Mouse (Mus musculus): Measurements from ENCODE around the gene Fam160b1. TPM values are rescaled to one million over a fixed set of nuclear protein-coding genes. Genes with fewer than 3 reads are reported as not detected.

Gene Fam160b1
- polyA plus RNA-seq, 1 experiment from 2014 or later = 6.0 TPM

GRCm38 (mm10) chr19:57358836-57359598 is 1.5 kb upstream of the Fam160b1 start:
- Histone ChIP-seq H3K9ac (peak overlapping the region; percentile 58), H3K9me3 (replicated peaks) (no peaks in the 10 kb centered on the region), H3K4me2 (peak overlapping the region; percentile 91), H3K4me3 (replicated peaks) (peak overlapping the region; percentile 94), H3K27me3 (no peaks in the 10 kb centered on the region), H3K27ac (replicated peaks) (peak overlapping the region; percentile 54), H3K36me3 (replicated peaks) (no peaks in the 10 kb centered on the region), H3K4me1 (replicated peaks) (peaks cover 76% of the 10 kb centered on the region)
- no peak for ATAC-seq (ENCODE audit: insufficient read depth)
- 62% methylated on average over 20 of the region's 20 CpGs for WGBS (ENCODE audit: insufficient replicate concordance)

GRCm38 (mm10) chr19:57359701-57360326 is 666 bp upstream of the Fam160b1 start:
- no peaks in the 10 kb centered on the region for H3K36me3 ChIP-seq (replicated peaks)
- H3K27ac ChIP-seq (replicated peaks) = peak overlapping the region; percentile 95
- no peak for ATAC-seq (ENCODE audit: insufficient read depth)
- 10% methylated on average over 10 of the region's 10 CpGs for WGBS (ENCODE audit: insufficient replicate concordance)
- no peaks in the 10 kb centered on the region for H3K9me3 ChIP-seq (replicated peaks)
- peak overlapping the region; percentile 58 for H3K9ac ChIP-seq
- peak overlapping the region; percentile 91 for H3K4me2 ChIP-seq
- H3K4me3 ChIP-seq (replicated peaks) = peak overlapping the region; percentile 94
- H3K4me1 ChIP-seq (replicated peaks) = peaks cover 82% of the 10 kb centered on the region
- H3K27me3 ChIP-seq = no peaks in the 10 kb centered on the region

GRCm38 (mm10) chr19:57361131-57361938 is 855 bp downstream of the Fam160b1 start:
- Histone ChIP-seq H3K27me3 (no peaks in the 10 kb centered on the region), H3K9me3 (replicated peaks) (no peaks in the 10 kb centered on the region), H3K4me1 (replicated peaks) (peaks cover 83% of the 10 kb centered on the region), H3K9ac (peak overlapping the region; percentile 96), H3K4me2 (peak overlapping the region; percentile 91), H3K4me3 (replicated peaks) (peak overlapping the region; percentile 94), H3K36me3 (replicated peaks) (no peaks in the 10 kb centered on the region), H3K27ac (replicated peaks) (peak overlapping the region; percentile 95)
- under 1% methylated on average over 76 of the region's 78 CpGs for WGBS (ENCODE audit: insufficient replicate concordance)
- ATAC-seq (ENCODE audit: insufficient read depth) = peak; percentile 45

DNA sequence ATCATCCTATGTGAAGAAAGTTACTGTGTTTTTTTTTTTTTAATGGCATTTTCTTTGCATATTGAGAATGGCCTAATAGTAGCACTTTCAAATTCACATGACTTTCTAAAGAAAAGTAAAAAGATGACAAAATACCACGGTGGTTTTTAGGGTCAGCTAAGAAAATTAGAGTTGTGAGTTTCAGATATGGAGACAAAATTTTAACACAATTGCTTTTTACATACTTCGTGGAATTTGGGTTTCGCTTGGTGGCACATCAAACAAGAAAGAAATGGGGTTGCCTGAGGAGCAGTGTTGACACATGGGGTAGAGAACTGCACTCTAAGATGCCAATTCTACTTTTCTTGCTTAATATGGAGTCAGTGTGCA is 1.4 kb downstream of the Fam160b1 start:
- no peak for ATAC-seq (ENCODE audit: insufficient read depth)
- peak overlapping the region; percentile 95 for H3K27ac ChIP-seq (replicated peaks)
- no peaks in the 10 kb centered on the region for H3K9me3 ChIP-seq (replicated peaks)
- 7% methylated on average over 3 of the region's 3 CpGs for WGBS (ENCODE audit: insufficient replicate concordance)
- H3K4me2 ChIP-seq = peak overlapping the region; percentile 91
- H3K27me3 ChIP-seq = no peaks in the 10 kb centered on the region
- peak overlapping the region; percentile 96 for H3K9ac ChIP-seq
- H3K4me1 ChIP-seq (replicated peaks) = peaks cover 82% of the 10 kb centered on the region
- peak overlapping the region; percentile 94 for H3K4me3 ChIP-seq (replicated peaks)
- H3K36me3 ChIP-seq (replicated peaks) = no peaks in the 10 kb centered on the region

DNA sequence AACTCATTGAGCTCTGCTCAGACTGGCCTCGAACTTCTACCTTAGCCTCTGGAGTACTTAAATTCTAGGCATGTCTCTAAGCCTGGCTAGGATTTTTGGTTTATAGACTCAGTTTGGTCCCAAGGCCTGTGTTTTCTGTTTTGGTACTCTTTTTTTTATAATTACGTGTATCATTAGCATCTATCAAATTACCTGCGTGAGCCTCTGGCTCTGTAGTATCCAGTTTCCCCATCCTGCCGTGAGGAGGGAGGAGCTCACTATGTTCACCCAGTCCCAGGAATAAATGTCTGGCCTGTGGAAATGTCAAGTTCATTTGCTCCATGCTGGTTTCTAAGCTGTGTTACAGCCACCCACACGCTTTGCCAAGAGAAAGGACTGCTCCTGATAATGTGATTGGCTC is 2.1 kb downstream of the Fam160b1 start:
- no peaks in the 10 kb centered on the region for H3K27me3 ChIP-seq
- ATAC-seq (ENCODE audit: insufficient read depth) = no peak
- WGBS (ENCODE audit: insufficient replicate concordance) = 38% methylated on average over 5 of the region's 5 CpGs
- peak overlapping the region; percentile 94 for H3K4me3 ChIP-seq (replicated peaks)
- no peaks in the 10 kb centered on the region for H3K36me3 ChIP-seq (replicated peaks)
- peak overlapping the region; percentile 24 for H3K9ac ChIP-seq
- H3K27ac ChIP-seq (replicated peaks) = peak overlapping the region; percentile 61; the same call in 1 of the 2 replicates
- H3K4me1 ChIP-seq (replicated peaks) = peaks cover 82% of the 10 kb centered on the region
- H3K4me2 ChIP-seq = peak overlapping the region; percentile 91
- H3K9me3 ChIP-seq (replicated peaks) = no peaks in the 10 kb centered on the region

- H3K27ac ChIP-seq (replicated peaks) = peak overlapping the region; percentile 61; the same call in 1 of the 2 replicates
- 21% methylated on average over 7 of the region's 7 CpGs for WGBS (ENCODE audit: insufficient replicate concordance)
- no peaks in the 10 kb centered on the region for H3K27me3 ChIP-seq
- ATAC-seq (ENCODE audit: insufficient read depth) = no peak
- H3K9me3 ChIP-seq (replicated peaks) = no peaks in the 10 kb centered on the region
- H3K36me3 ChIP-seq (replicated peaks) = no peaks in the 10 kb centered on the region
- peak overlapping the region; percentile 94 for H3K4me3 ChIP-seq (replicated peaks)
- H3K4me1 ChIP-seq (replicated peaks) = peaks cover 82% of the 10 kb centered on the region
- H3K4me2 ChIP-seq = peak overlapping the region; percentile 91
- no peak overlapping the region for H3K9ac ChIP-seq
Observed at GRCm38 (mm10) chr19:57363076-57363475, 2.6 kb downstream of the Fam160b1 start.

GRCm38 (mm10) chr19:57363538-57363937 is 3.1 kb downstream of the Fam160b1 start:
- 78% methylated on average over 7 of the region's 7 CpGs for WGBS (ENCODE audit: insufficient replicate concordance)

DNA sequence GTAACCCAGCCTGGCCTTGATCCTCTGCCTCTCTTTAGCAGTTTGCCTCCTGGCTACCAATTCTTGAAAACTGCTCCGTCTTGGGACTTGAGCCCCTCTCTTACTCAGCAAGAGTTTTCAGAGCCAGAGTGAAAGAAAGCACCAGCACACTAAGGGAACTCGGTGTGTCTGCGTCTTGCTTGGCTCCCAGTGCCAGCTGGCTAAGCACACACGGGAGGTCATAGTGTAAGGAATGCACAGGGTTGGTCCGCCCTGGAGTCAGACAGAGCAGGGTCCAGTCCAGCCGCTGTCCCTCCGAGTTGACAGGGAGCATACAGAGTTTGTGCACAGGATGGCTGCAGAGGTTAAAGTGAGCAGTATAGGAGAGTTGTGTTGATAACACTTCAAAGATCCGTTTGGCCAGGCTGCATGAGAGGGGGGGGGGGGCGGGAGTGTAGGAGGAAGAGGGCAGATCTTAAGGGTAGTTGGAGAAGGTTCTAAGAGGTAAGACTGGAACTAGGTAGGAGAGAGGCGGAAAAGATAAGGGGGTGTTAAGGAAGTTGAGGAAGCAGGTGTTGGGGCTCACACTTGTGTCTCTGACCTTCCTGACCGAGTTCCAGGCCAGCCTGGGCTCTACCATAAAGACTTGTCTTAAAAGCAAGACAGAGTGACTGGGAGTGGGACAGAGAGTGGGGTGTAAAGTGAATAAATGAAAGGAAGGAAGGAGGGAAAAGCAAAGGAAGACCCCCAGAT is 4.6 kb downstream of the Fam160b1 start:
- Histone ChIP-seq H3K27ac (replicated peaks) (peak overlapping the region; percentile 53), H3K9ac (0 out of 2 replicates have a peak overlapping the region, but pooled peaks have one; percentile 1), H3K4me1 (replicated peaks) (peaks cover 73% of the 10 kb centered on the region), H3K4me3 (replicated peaks) (no peak overlapping the region), H3K36me3 (replicated peaks) (peaks cover 16% of the 10 kb centered on the region), H3K9me3 (replicated peaks) (no peaks in the 10 kb centered on the region), H3K27me3 (no peaks in the 10 kb centered on the region), H3K4me2 (peak overlapping the region; percentile 49)
- 8% methylated on average over 10 of the region's 11 CpGs for WGBS (ENCODE audit: insufficient replicate concordance)
- no peak for ATAC-seq (ENCODE audit: insufficient read depth)

More at GRCm38 (mm10) chr19:57363538-57363937, 3.1 kb downstream of the Fam160b1 start:
- no peak overlapping the region for H3K4me3 ChIP-seq (replicated peaks)
- H3K4me1 ChIP-seq (replicated peaks) = peaks cover 82% of the 10 kb centered on the region
- H3K4me2 ChIP-seq = peak overlapping the region; percentile 91
- H3K9me3 ChIP-seq (replicated peaks) = no peaks in the 10 kb centered on the region
- no peak for ATAC-seq (ENCODE audit: insufficient read depth)
- H3K36me3 ChIP-seq (replicated peaks) = peaks cover under 1% of the 10 kb centered on the region
- H3K27me3 ChIP-seq = no peaks in the 10 kb centered on the region
- no peak overlapping the region for H3K9ac ChIP-seq
- 0 out of 2 replicates have a peak overlapping the region, but pooled peaks have one; percentile 61 for H3K27ac ChIP-seq (replicated peaks)

DNA sequence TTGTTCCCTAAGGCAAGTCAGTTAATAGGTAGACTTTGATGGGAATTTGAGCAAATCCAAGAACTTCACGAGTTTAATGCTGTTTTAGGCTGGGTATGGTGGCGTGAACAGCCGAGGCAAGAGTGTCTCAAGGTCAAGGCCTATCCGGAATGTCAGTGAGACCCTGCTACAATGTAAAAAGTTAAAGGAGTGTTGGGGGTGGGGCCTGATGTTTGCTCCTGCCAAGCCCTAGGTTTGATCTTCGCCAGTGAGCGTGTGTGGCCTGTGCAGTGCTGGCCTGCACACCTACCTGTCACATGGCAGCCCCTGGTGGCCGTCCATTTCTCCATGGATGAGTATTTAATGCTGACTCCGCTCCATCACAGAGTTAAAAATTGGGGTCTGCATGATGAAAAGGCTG is 5.5 kb downstream of the Fam160b1 start:
- H3K4me2 ChIP-seq = peak overlapping the region; percentile 18
- ATAC-seq (ENCODE audit: insufficient read depth) = no peak
- WGBS (ENCODE audit: insufficient replicate concordance) = 58% methylated on average over 8 of the region's 8 CpGs
- H3K36me3 ChIP-seq (replicated peaks) = peaks cover 22% of the 10 kb centered on the region
- peaks cover 74% of the 10 kb centered on the region for H3K4me1 ChIP-seq (replicated peaks)
- 0 out of 2 replicates have a peak overlapping the region, but pooled peaks have one; percentile 8 for H3K9ac ChIP-seq
- H3K27me3 ChIP-seq = no peaks in the 10 kb centered on the region
- no peaks in the 10 kb centered on the region for H3K9me3 ChIP-seq (replicated peaks)
- H3K4me3 ChIP-seq (replicated peaks) = no peak overlapping the region
- H3K27ac ChIP-seq (replicated peaks) = peak overlapping the region; percentile 53

GRCm38 (mm10) chr19:57366626-57367025 is 6.1 kb downstream of the Fam160b1 start:
- Histone ChIP-seq H3K4me3 (replicated peaks) (no peak overlapping the region), H3K27ac (replicated peaks) (peak overlapping the region; percentile 53), H3K9me3 (replicated peaks) (no peaks in the 10 kb centered on the region), H3K36me3 (replicated peaks) (peaks cover 28% of the 10 kb centered on the region), H3K4me2 (peak overlapping the region; percentile 18), H3K9ac (no peak overlapping the region), H3K4me1 (replicated peaks) (peaks cover 72% of the 10 kb centered on the region), H3K27me3 (no peaks in the 10 kb centered on the region)
- no peak for ATAC-seq (ENCODE audit: insufficient read depth)
- WGBS (ENCODE audit: insufficient replicate concordance) = 36% methylated on average over 5 of the region's 5 CpGs

Data from liver, embryonic 15.5 days (tissue).